Mouse (Mus musculus): Measurements from ENCODE around the gene Kcnq1.

The Kcnq1 gene

GRCm38 (mm10) chr7:143302593-143303238 lies 196.6 kb downstream of the Kcnq1 start:
- DNase-seq (ENCODE audit: low read depth, low spot score), result no peak
- Histone ChIP-seq H3K27me3 (ENCODE audit: control insufficient read depth, insufficient read depth, low read length, poor library complexity, severe bottlenecking) (no peaks in the 10 kb centered on the region), H3K36me3 (ENCODE audit: control insufficient read depth, insufficient read depth, low read length, poor library complexity, severe bottlenecking) (no peaks in the 10 kb centered on the region)

GRCm38 (mm10) chr7:143303557-143303956 lies 197.4 kb downstream of the Kcnq1 start:
- Histone ChIP-seq H3K27me3 (ENCODE audit: control insufficient read depth, insufficient read depth, low read length, poor library complexity, severe bottlenecking) (no peaks in the 10 kb centered on the region), H3K36me3 (ENCODE audit: control insufficient read depth, insufficient read depth, low read length, poor library complexity, severe bottlenecking) (no peaks in the 10 kb centered on the region)
- DNase-seq (ENCODE audit: low read depth, low spot score), result no peak

- no peak for DNase-seq (ENCODE audit: low read depth, low spot score)
Observed at GRCm38 (mm10) chr7:143305808-143306207, 199.6 kb downstream of the Kcnq1 start.

GRCm38 (mm10) chr7:143308001-143308400 lies 201.8 kb downstream of the Kcnq1 start:
- no peak for DNase-seq (ENCODE audit: low read depth, low spot score)

More at GRCm38 (mm10) chr7:143305808-143306207, 199.6 kb downstream of the Kcnq1 start:
- H3K36me3 ChIP-seq (ENCODE audit: control insufficient read depth, insufficient read depth, low read length, poor library complexity, severe bottlenecking), result no peaks in the 10 kb centered on the region
- H3K27me3 ChIP-seq (ENCODE audit: control insufficient read depth, insufficient read depth, low read length, poor library complexity, severe bottlenecking), result no peaks in the 10 kb centered on the region

GRCm38 (mm10) chr7:143310311-143310710 lies 204.1 kb downstream of the Kcnq1 start:
- no peaks in the 10 kb centered on the region for H3K27me3 ChIP-seq (ENCODE audit: control insufficient read depth, insufficient read depth, low read length, poor library complexity, severe bottlenecking)
- H3K36me3 ChIP-seq (ENCODE audit: control insufficient read depth, insufficient read depth, low read length, poor library complexity, severe bottlenecking), result no peaks in the 10 kb centered on the region
- no peak for DNase-seq (ENCODE audit: low read depth, low spot score)

More at GRCm38 (mm10) chr7:143308001-143308400, 201.8 kb downstream of the Kcnq1 start:
- no peaks in the 10 kb centered on the region for H3K36me3 ChIP-seq (ENCODE audit: control insufficient read depth, insufficient read depth, low read length, poor library complexity, severe bottlenecking)
- H3K27me3 ChIP-seq (ENCODE audit: control insufficient read depth, insufficient read depth, low read length, poor library complexity, severe bottlenecking), result no peaks in the 10 kb centered on the region

GRCm38 (mm10) chr7:143310847-143311246 lies 204.7 kb downstream of the Kcnq1 start:
- Histone ChIP-seq H3K27me3 (ENCODE audit: control insufficient read depth, insufficient read depth, low read length, poor library complexity, severe bottlenecking) (no peaks in the 10 kb centered on the region), H3K36me3 (ENCODE audit: control insufficient read depth, insufficient read depth, low read length, poor library complexity, severe bottlenecking) (no peaks in the 10 kb centered on the region)
- DNase-seq (ENCODE audit: low read depth, low spot score), result no peak

- no peaks in the 10 kb centered on the region for H3K27me3 ChIP-seq (ENCODE audit: control insufficient read depth, insufficient read depth, low read length, poor library complexity, severe bottlenecking)
- no peak for DNase-seq (ENCODE audit: low read depth, low spot score)
- no peaks in the 10 kb centered on the region for H3K36me3 ChIP-seq (ENCODE audit: control insufficient read depth, insufficient read depth, low read length, poor library complexity, severe bottlenecking)
Observed at GRCm38 (mm10) chr7:143311471-143311870, 205.3 kb downstream of the Kcnq1 start.

GRCm38 (mm10) chr7:143313572-143314319 lies 207.6 kb downstream of the Kcnq1 start:
- no peaks in the 10 kb centered on the region for H3K36me3 ChIP-seq (ENCODE audit: control insufficient read depth, insufficient read depth, low read length, poor library complexity, severe bottlenecking)
- no peak for DNase-seq (ENCODE audit: low read depth, low spot score)

GRCm38 (mm10) chr7:143318512-143318911 lies 212.3 kb downstream of the Kcnq1 start:
- Histone ChIP-seq H3K36me3 (ENCODE audit: control insufficient read depth, insufficient read depth, low read length, poor library complexity, severe bottlenecking) (no peaks in the 10 kb centered on the region), H3K27me3 (ENCODE audit: control insufficient read depth, insufficient read depth, low read length, poor library complexity, severe bottlenecking) (no peaks in the 10 kb centered on the region)
- no peak for DNase-seq (ENCODE audit: low read depth, low spot score)

More at GRCm38 (mm10) chr7:143313572-143314319, 207.6 kb downstream of the Kcnq1 start:
- no peaks in the 10 kb centered on the region for H3K27me3 ChIP-seq (ENCODE audit: control insufficient read depth, insufficient read depth, low read length, poor library complexity, severe bottlenecking)

GRCm38 (mm10) chr7:143320367-143320766 lies 214.2 kb downstream of the Kcnq1 start:
- Histone ChIP-seq H3K36me3 (ENCODE audit: control insufficient read depth, insufficient read depth, low read length, poor library complexity, severe bottlenecking) (no peaks in the 10 kb centered on the region), H3K27me3 (ENCODE audit: control insufficient read depth, insufficient read depth, low read length, poor library complexity, severe bottlenecking) (no peaks in the 10 kb centered on the region)
- DNase-seq (ENCODE audit: low read depth, low spot score), result no peak

- Histone ChIP-seq H3K27me3 (ENCODE audit: control insufficient read depth, insufficient read depth, low read length, poor library complexity, severe bottlenecking) (no peaks in the 10 kb centered on the region), H3K36me3 (ENCODE audit: control insufficient read depth, insufficient read depth, low read length, poor library complexity, severe bottlenecking) (no peaks in the 10 kb centered on the region)
- no peak for DNase-seq (ENCODE audit: low read depth, low spot score)
Observed at GRCm38 (mm10) chr7:143325051-143325450, 218.9 kb downstream of the Kcnq1 start.

- no peak for DNase-seq (ENCODE audit: low read depth, low spot score)
- H3K27me3 ChIP-seq (ENCODE audit: control insufficient read depth, insufficient read depth, low read length, poor library complexity, severe bottlenecking), result no peaks in the 10 kb centered on the region
- no peaks in the 10 kb centered on the region for H3K36me3 ChIP-seq (ENCODE audit: control insufficient read depth, insufficient read depth, low read length, poor library complexity, severe bottlenecking)
Observed at GRCm38 (mm10) chr7:143328185-143328915, 222.2 kb downstream of the Kcnq1 start.

- H3K27me3 ChIP-seq (ENCODE audit: control insufficient read depth, insufficient read depth, low read length, poor library complexity, severe bottlenecking), result no peaks in the 10 kb centered on the region
- H3K36me3 ChIP-seq (ENCODE audit: control insufficient read depth, insufficient read depth, low read length, poor library complexity, severe bottlenecking), result no peaks in the 10 kb centered on the region
- DNase-seq (ENCODE audit: low read depth, low spot score), result no peak
Observed at GRCm38 (mm10) chr7:143329110-143329810, 223.1 kb downstream of the Kcnq1 start.

- H3K36me3 ChIP-seq (ENCODE audit: control insufficient read depth, insufficient read depth, low read length, poor library complexity, severe bottlenecking), result no peaks in the 10 kb centered on the region
- no peaks in the 10 kb centered on the region for H3K27me3 ChIP-seq (ENCODE audit: control insufficient read depth, insufficient read depth, low read length, poor library complexity, severe bottlenecking)
- no peak for DNase-seq (ENCODE audit: low read depth, low spot score)
Observed at GRCm38 (mm10) chr7:143333040-143333439, 226.9 kb downstream of the Kcnq1 start.
